Mouse (Mus musculus) kidney, adult 9 months (tissue): Measurements from ENCODE around the gene Pgm2l1.

Experiments used
- DNase-seq: peaks from one replicate; pipeline ENCODE4 v3.0.0; 2022

Gene Pgm2l1

GRCm38 (mm10) chr7:100298861-100299510 is 71.8 kb downstream of the Pgm2l1 start:
- DNase-seq, result no peak

GRCm38 (mm10) chr7:100301390-100301789 is 74.2 kb downstream of the Pgm2l1 start:
- DNase-seq, result no peak

- no peak for DNase-seq
Observed at GRCm38 (mm10) chr7:100302316-100302715, 75.1 kb downstream of the Pgm2l1 start.

- no peak for DNase-seq
Observed at GRCm38 (mm10) chr7:100305894-100306293, 78.7 kb downstream of the Pgm2l1 start.

GRCm38 (mm10) chr7:100307872-100308653 is 80.9 kb downstream of the Pgm2l1 start:
- no peak for DNase-seq

- DNase-seq, result no peak
Observed at GRCm38 (mm10) chr7:100309216-100309615, 82.0 kb downstream of the Pgm2l1 start.

GRCm38 (mm10) chr7:100309679-100310078 is 82.5 kb downstream of the Pgm2l1 start:
- no peak for DNase-seq

- no peak for DNase-seq
Observed at GRCm38 (mm10) chr7:100310290-100310689, 83.1 kb downstream of the Pgm2l1 start.

GRCm38 (mm10) chr7:100312716-100313115 is 85.5 kb downstream of the Pgm2l1 start:
- no peak for DNase-seq

- DNase-seq, result no peak
Observed at GRCm38 (mm10) chr7:100316924-100317323, 89.7 kb downstream of the Pgm2l1 start.

GRCm38 (mm10) chr7:100317534-100317933 is 90.3 kb downstream of the Pgm2l1 start:
- DNase-seq, result no peak

GRCm38 (mm10) chr7:100323721-100324120 is 96.5 kb downstream of the Pgm2l1 start:
- no peak for DNase-seq

- peak; percentile 19 for DNase-seq
Observed at GRCm38 (mm10) chr7:100325482-100325881, 98.3 kb downstream of the Pgm2l1 start.

GRCm38 (mm10) chr7:100327514-100327913 is 100.3 kb downstream of the Pgm2l1 start:
- no peak for DNase-seq
